Mouse (Mus musculus) limb, embryonic 14.5 days (tissue): ENCODE results near the gene F13a1. TPM values are rescaled to one million over a fixed set of nuclear protein-coding genes. Genes with fewer than 3 reads are reported as not detected.

Experiments used
- ATAC-seq: fragments of 200-750 bp; cut with Nextera tagmentation; 2 replicates; pipeline ENCODE4 v1.8.0; 2017; ENCODE audit warnings: low read depth, moderate number of reproducible peaks, moderate TSS enrichment; ENCODE audit not compliant: low FRiP score
- DNase-seq: peaks from one replicate; pipeline ENCODE4 v3.0.0-alpha.2; 2015; ENCODE audit warnings: low spot score
- H3K27ac ChIP-seq: fragments of 300-500 bp; sonication (generic); replicated peaks from 2 replicates; pipeline ENCODE4 v1.5.1; 2014; ENCODE audit warnings: low read depth, mild to moderate bottlenecking, low read length, moderate library complexity, mixed read lengths
- H3K27me3 ChIP-seq: fragments of 300-500 bp; sonication (generic); 2 replicates; pipeline ENCODE4 v1.6.1; 2014; ENCODE audit warnings: low read length, mixed read lengths; ENCODE audit not compliant: control insufficient read depth, insufficient read depth
- H3K36me3 ChIP-seq: fragments of 300-500 bp; sonication (generic); 2 replicates; pipeline ENCODE4 v1.6.1; 2014; ENCODE audit warnings: mild to moderate bottlenecking, low read length, moderate library complexity, mixed read lengths; ENCODE audit not compliant: control insufficient read depth, insufficient read depth
- H3K4me1 ChIP-seq: fragments of 300-500 bp; sonication (generic); 2 replicates; pipeline ENCODE4 v1.6.1; 2014; ENCODE audit warnings: antibody characterized with exemption, low read length, mixed read lengths; ENCODE audit not compliant: control insufficient read depth, insufficient read depth
- H3K4me2 ChIP-seq: fragments of 300-500 bp; sonication (generic); replicated peaks from 2 replicates; pipeline ENCODE4 v1.6.1; 2014; ENCODE audit warnings: low read depth, mild to moderate bottlenecking, low read length, moderate library complexity; ENCODE audit not compliant: severe bottlenecking
- H3K4me3 ChIP-seq: fragments of 300-500 bp; sonication (generic); replicated peaks from 2 replicates; pipeline ENCODE4 v1.5.1; 2014; ENCODE audit warnings: low read length
- H3K9ac ChIP-seq: fragments of 300-500 bp; sonication (generic); 2 replicates; pipeline ENCODE4 v1.6.1; 2014; ENCODE audit warnings: mild to moderate bottlenecking, low read depth, low read length, moderate library complexity; ENCODE audit not compliant: severe bottlenecking
- H3K9me3 ChIP-seq: fragments of 300-500 bp; sonication (generic); 2 replicates; pipeline ENCODE4 v1.6.1; 2016; ENCODE audit warnings: low read length; ENCODE audit not compliant: control insufficient read depth
- POLR2A ChIP-seq: fragments of 200-500 bp; IDR thresholded peaks from 2 replicates; pipeline ENCODE4 v1.8.0; 2012; ENCODE audit warnings: inconsistent platforms, mild to moderate bottlenecking, moderate library complexity, borderline replicate concordance; ENCODE audit not compliant: insufficient read depth, insufficient read length; ENCODE audit errors: extremely low read depth
- WGBS: fragments of 180-500 bp; shearing (Covaris S2); extraction: QIAGEN DNeasy Blood & Tissue Kit; methylation state at CpG from one replicate; pipeline ENCODE4 v1.1.7; 2014; 5-methylcytosine and 5-hydroxymethylcytosine counted together
- polyA plus RNA-seq, 2 experiments: library from polyadenylated mRNA; depleted of rRNA in 1 of 2; stranded (reverse) in 1 of 2; unstranded in 1 of 2; fragments of >200 nt; fragmentation: Nextera tagmentation in 1 of 2; extraction: Ambion mirVana in 1 of 2; gene quantifications; 2 replicates each; pipeline versions ENCODE4 v1.2.1 to v1.2.3; 2012 to 2014

The F13a1 gene
- polyA plus RNA-seq (2012; rRNA removed) (10.1 and 12.9 TPM in 2 replicates), polyA plus RNA-seq (2014; fragmentation: Nextera tagmentation; extraction: Ambion mirVana) (17.3 and 18.2 TPM in 2 replicates)

DNA sequence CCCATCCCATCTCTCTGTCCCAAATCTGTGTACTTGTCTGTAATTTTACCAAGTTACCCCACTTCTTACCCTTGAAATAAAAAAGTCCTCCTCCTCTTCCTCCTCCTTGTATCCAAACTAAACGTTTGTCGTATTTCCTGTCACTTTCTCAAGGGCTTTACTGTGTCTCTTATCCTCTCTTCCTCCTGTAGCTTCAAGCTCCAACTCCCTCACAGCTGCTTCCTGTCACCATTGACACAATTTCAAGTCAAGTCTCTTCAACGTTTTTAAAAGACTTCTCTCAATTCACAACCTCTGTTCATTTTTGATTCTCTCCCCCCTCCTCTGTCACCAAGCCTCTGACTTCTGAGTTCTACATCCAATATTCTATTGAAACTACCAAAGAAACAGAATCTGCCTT, at the start of gene F13a1:
TSS of gene F13a1 (minus strand) at position 119 of the 400 bp plus-strand sequence.
- no peak for TF ChIP-seq POLR2A
- no peaks in the 10 kb centered on the region for H3K36me3 ChIP-seq
- H3K9ac ChIP-seq = no peak within 1 kb of the TSS
- 66% methylated on average over 3 of the region's 3 CpGs for WGBS
- H3K4me2 ChIP-seq = no peak within 1 kb of the TSS
- no peaks in the 10 kb centered on the region; the same call in 1 of the 2 replicates for H3K9me3 ChIP-seq
- H3K4me1 ChIP-seq = no peaks in the 10 kb centered on the region
- no peak for ATAC-seq
- H3K4me3 ChIP-seq = no peak within 1 kb of the TSS
- no peak for DNase-seq
- H3K27me3 ChIP-seq = no peaks in the 10 kb centered on the region
- H3K27ac ChIP-seq = no peak within 1 kb of the TSS

DNA sequence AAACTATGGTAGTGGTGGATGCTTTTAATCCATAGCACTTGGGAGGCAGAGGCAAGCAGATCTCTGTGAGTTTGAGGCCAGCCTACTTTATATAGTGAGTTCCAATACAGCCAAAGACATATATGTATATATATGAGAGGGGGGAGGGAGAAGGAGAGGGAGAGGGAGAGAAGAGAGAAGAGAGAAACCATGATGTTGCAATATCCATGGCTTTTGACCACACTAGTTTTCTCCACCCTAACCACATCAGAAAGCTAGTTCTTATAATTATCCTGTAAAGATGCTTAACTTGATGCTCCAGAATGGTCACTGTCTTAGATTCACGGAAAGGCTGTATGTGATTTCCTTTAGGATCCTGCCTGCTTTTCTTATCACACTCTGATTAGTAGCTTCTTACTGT, 41.6 kb upstream of the F13a1 start:
- no peak for DNase-seq
- no peak overlapping the region for H3K4me3 ChIP-seq
- no peak for TF ChIP-seq POLR2A
- H3K36me3 ChIP-seq = no peaks in the 10 kb centered on the region
- H3K4me2 ChIP-seq = no peak overlapping the region
- H3K4me1 ChIP-seq = no peaks in the 10 kb centered on the region
- 95% methylated on average over 1 of the region's 1 CpGs for WGBS
- no peak overlapping the region for H3K9ac ChIP-seq
- no peak overlapping the region for H3K27ac ChIP-seq
- no peaks in the 10 kb centered on the region for H3K27me3 ChIP-seq
- H3K9me3 ChIP-seq = no peaks in the 10 kb centered on the region
- no peak for ATAC-seq

DNA sequence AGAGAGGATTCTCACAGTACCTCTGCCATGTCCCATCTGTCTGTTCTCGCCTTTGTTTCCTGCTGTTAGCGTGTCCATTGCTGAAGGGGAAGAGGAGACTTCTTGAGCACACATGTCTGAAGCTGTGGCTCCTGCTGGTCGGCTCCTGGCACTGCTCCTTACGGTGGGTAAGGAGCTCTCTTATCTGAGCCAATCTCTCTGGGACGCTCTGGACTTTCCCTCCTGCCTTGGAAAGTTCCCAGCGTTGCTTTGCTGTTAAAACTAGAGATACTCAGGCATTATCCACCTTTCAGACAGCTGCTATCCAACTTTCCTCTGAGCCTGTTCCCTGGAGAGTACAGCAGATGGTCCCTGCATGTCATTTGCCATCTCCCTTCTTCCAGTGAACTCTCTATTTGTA, 39.1 kb upstream of the F13a1 start:
- 76% methylated on average over 6 of the region's 6 CpGs for WGBS
- DNase-seq (no peak), ATAC-seq (no peak)
- no peak overlapping the region for H3K4me2 ChIP-seq
- H3K4me3 ChIP-seq = no peak overlapping the region
- H3K36me3 ChIP-seq = no peaks in the 10 kb centered on the region
- no peaks in the 10 kb centered on the region for H3K9me3 ChIP-seq
- no peaks in the 10 kb centered on the region for H3K4me1 ChIP-seq
- no peaks in the 10 kb centered on the region for H3K27me3 ChIP-seq
- no peak overlapping the region for H3K27ac ChIP-seq
- H3K9ac ChIP-seq = no peak overlapping the region
- TF ChIP-seq POLR2A = no peak

DNA sequence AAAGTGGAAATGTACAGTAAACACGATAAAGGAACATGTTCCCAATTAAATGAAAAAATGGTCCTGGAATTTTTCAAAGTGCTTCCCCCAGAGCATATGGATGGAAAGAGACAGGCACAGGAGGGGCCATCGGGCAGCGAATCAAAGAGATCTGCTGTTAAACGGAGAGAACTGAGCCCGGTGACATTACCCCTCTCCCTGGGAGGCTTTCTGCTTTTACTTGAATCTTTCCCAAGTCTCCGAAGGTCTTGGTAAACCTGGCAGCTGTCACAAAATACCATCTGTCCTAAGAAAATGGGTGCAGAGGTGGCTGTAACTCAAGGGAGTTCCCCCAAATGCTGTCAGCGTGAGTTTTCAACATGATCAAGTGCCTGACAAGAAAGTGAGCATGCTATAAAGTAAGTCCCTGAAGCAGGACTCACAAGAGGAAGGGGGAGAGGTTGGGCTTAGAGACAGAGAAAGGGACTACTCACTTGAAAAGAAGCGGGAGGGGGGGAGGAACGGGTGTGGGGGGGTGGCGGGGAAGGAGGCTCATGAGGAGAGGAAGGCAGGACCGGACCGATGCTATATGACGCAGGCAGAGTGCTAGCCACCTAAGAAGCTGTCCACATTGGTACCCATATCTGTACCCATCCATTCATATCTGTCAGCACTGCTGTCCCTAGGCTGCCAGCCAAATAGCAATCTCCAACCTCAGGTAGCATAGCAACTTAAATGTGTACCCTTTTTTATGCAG, 31.6 kb upstream of the F13a1 start:
- Histone ChIP-seq H3K36me3 (no peaks in the 10 kb centered on the region), H3K9ac (no peak overlapping the region), H3K27me3 (no peaks in the 10 kb centered on the region), H3K4me1 (peaks cover 4% of the 10 kb centered on the region; the same call in 1 of the 2 replicates), H3K4me2 (no peak overlapping the region), H3K4me3 (no peak overlapping the region), H3K27ac (no peak overlapping the region), H3K9me3 (no peaks in the 10 kb centered on the region)
- DNase-seq (peak; percentile 17), ATAC-seq (no peak)
- TF ChIP-seq POLR2A = no peak
- 40% methylated on average over 13 of the region's 13 CpGs for WGBS

DNA sequence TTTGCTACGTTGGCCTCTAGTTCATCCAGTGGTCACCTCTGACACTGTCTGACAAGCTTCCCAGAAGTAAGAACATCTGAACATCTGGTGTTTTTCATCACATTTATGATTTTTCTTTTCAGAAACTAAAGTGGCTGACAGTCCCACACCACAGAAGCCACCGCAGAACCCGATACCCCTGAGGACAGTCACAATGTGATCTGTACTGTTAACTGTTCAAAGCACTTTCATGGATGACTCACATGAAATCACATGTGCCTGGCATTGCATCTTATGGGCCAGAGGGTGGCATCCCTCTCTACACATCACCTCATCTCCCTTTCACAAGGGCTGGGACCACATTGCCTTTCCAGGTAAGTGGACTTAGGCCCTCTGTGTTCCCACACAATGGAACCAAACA, 21.3 kb upstream of the F13a1 start:
- no peak overlapping the region for H3K4me2 ChIP-seq
- H3K4me1 ChIP-seq = no peaks in the 10 kb centered on the region
- no peak overlapping the region for H3K27ac ChIP-seq
- ATAC-seq (no peak), DNase-seq (no peak)
- H3K27me3 ChIP-seq = no peaks in the 10 kb centered on the region
- H3K9me3 ChIP-seq = no peaks in the 10 kb centered on the region
- WGBS = 77% methylated on average over 3 of the region's 3 CpGs
- no peak overlapping the region for H3K9ac ChIP-seq
- no peak overlapping the region for H3K4me3 ChIP-seq
- TF ChIP-seq POLR2A = no peak
- no peaks in the 10 kb centered on the region for H3K36me3 ChIP-seq
